Mouse (Mus musculus) Patski (cell line): ENCODE results near the gene Spsb4. TPM values are rescaled to one million over a fixed set of nuclear protein-coding genes. Genes with fewer than 3 reads are reported as not detected.

ENCODE experiments used
- ATAC-seq: fragments of 100-300 bp; one replicate; pipeline ENCODE4 v1.8.0; 2021
- CTCF ChIA-PET: fragments of 350-600 bp; sonication (Branson Sonifier 250); formaldehyde crosslinking; loops from one replicate; lab custom pipeline; 2022; ENCODE audit warnings: inconsistent platforms; lab: Charles Lee
- POLR2A ChIA-PET: fragments of 350-600 bp; sonication (Branson Sonifier 250); formaldehyde crosslinking; loops from one replicate; lab custom pipeline; 2022; ENCODE audit warnings: antibody characterized with exemption, inconsistent platforms; lab: Charles Lee
- DNase-seq: peaks from one replicate; pipeline ENCODE4 v3.0.0-alpha.2; 2011; ENCODE audit warnings: low read depth, low spot score
- H3K27me3 ChIP-seq: fragments of 371-371 bp; one replicate; pipeline ENCODE4 v1.5.1; 2021
- CTCF ChIP-seq: fragments of 100-300 bp; IDR thresholded peaks from one replicate; pipeline ENCODE4 v1.5.1; 2021
- in situ Hi-C: fragments of 300-500 bp; cut with MboI; formaldehyde crosslinking; loops from 3 replicates; pipeline ENCODE4 v1.11.1; 2018; ENCODE audit warnings: low pct_unique_long_range_greater_than_20kb, mixed read lengths
- polyA plus RNA-seq: library from polyadenylated mRNA; unstranded; gene quantifications from one replicate; pipeline ENCODE4 v1.2.3, GENCODE M21; 2021

The Spsb4 gene
- polyA plus RNA-seq, 1 experiment from 2014 or later = 19.0 TPM

- DNase-seq = no peak
- CTCF ChIA-PET = interaction anchor here (1.0 to 1.6 kb wide), 2 partner anchors 10 to 14 kb away, joined by 3 to 5 read pairs; no protein-coding TSS in a partner anchor
- POLR2A ChIA-PET = interaction anchor here (1.4 kb wide), 1 partner anchor 18 kb away, joined by 3 read pairs; no protein-coding TSS in a partner anchor
- no peaks in the 10 kb centered on the region for H3K27me3 ChIP-seq
- no peak for ATAC-seq
- TF ChIP-seq CTCF = no peak
- in situ Hi-C loops = no loop called here
Observed at GRCm38 (mm10) chr9:97041633-97042032, 23.0 kb upstream of the Spsb4 start.

- ATAC-seq = no peak
Observed at GRCm38 (mm10) chr9:97038010-97038409, 19.4 kb upstream of the Spsb4 start.

GRCm38 (mm10) chr9:97036656-97037055 is 18.0 kb upstream of the Spsb4 start:
- POLR2A ChIA-PET = no interaction called here
- ATAC-seq (no peak), DNase-seq (no peak)
- no peak for TF ChIP-seq CTCF
- CTCF ChIA-PET = no interaction called here
- in situ Hi-C loops = no loop called here
- no peaks in the 10 kb centered on the region for H3K27me3 ChIP-seq

More at GRCm38 (mm10) chr9:97038010-97038409, 19.4 kb upstream of the Spsb4 start:
- no peak for TF ChIP-seq CTCF
- CTCF ChIA-PET = no interaction called here
- DNase-seq = no peak
- POLR2A ChIA-PET = no interaction called here
- no peaks in the 10 kb centered on the region for H3K27me3 ChIP-seq
- in situ Hi-C loops = no loop called here

- ChIA-PET CTCF (interaction anchor here (1.3 kb wide), 1 partner anchor 66 kb away, joined by 3 read pairs; no protein-coding TSS in a partner anchor), POLR2A (no interaction called here)
- ATAC-seq (no peak), DNase-seq (no peak)
- TF ChIP-seq CTCF = no peak
- H3K27me3 ChIP-seq = no peaks in the 10 kb centered on the region
- in situ Hi-C loops = loop anchor here (5.0 kb wide), 1 partner anchor 35 kb away; no protein-coding TSS in a partner anchor
Observed at GRCm38 (mm10) chr9:97027361-97027760, 8.7 kb upstream of the Spsb4 start.

GRCm38 (mm10) chr9:97026006-97026405 is 7.4 kb upstream of the Spsb4 start:
- POLR2A ChIA-PET = no interaction called here
- ATAC-seq (no peak), DNase-seq (no peak)
- no peaks in the 10 kb centered on the region for H3K27me3 ChIP-seq
- in situ Hi-C loops = loop anchor here (5.0 kb wide), 1 partner anchor 36 kb away; no protein-coding TSS in a partner anchor
- CTCF ChIA-PET = no interaction called here
- no peak for TF ChIP-seq CTCF

- in situ Hi-C loops = no loop called here
- ATAC-seq = no peak
- ChIA-PET POLR2A (no interaction called here), CTCF (interaction anchor here (1.0 kb wide), 1 partner anchor 56 kb away, joined by 4 read pairs; no protein-coding TSS in a partner anchor)
- H3K27me3 ChIP-seq = no peaks in the 10 kb centered on the region
- no peak for TF ChIP-seq CTCF
- DNase-seq = no peak
Observed at GRCm38 (mm10) chr9:97024451-97024850, 5.8 kb upstream of the Spsb4 start.

- DNase-seq = no peak
- in situ Hi-C loops = no loop called here
- CTCF ChIA-PET = no interaction called here
- no peaks in the 10 kb centered on the region for H3K27me3 ChIP-seq
- no peak for ATAC-seq
- no peak for TF ChIP-seq CTCF
- POLR2A ChIA-PET = no interaction called here
Observed at GRCm38 (mm10) chr9:97022948-97023347, 4.3 kb upstream of the Spsb4 start.

- no peak for DNase-seq
- in situ Hi-C loops = no loop called here
- CTCF ChIA-PET = interaction anchor here (1.5 kb wide), 1 partner anchor 106 kb away, joined by 5 read pairs; no protein-coding TSS in a partner anchor
- H3K27me3 ChIP-seq = no peaks in the 10 kb centered on the region
- POLR2A ChIA-PET = no interaction called here
- TF ChIP-seq CTCF = no peak
- ATAC-seq = no peak
Observed at GRCm38 (mm10) chr9:97022371-97022770, 3.7 kb upstream of the Spsb4 start.

GRCm38 (mm10) chr9:97020152-97020551 is 1.5 kb upstream of the Spsb4 start:
- ChIA-PET CTCF (interaction anchor here (1.2 to 2.6 kb wide), 3 partner anchors 54 to 104 kb away, joined by 3 to 7 read pairs (median 5); no protein-coding TSS in a partner anchor), POLR2A (interaction anchor here (1.6 kb wide), 1 partner anchor 65 kb away, joined by 3 read pairs; no protein-coding TSS in a partner anchor)
- in situ Hi-C loops = no loop called here
- no peak for DNase-seq
- TF ChIP-seq CTCF = no peak
- no peaks in the 10 kb centered on the region for H3K27me3 ChIP-seq
- no peak for ATAC-seq

- POLR2A ChIA-PET = interaction anchor here (1.6 kb wide), 1 partner anchor 65 kb away, joined by 3 read pairs; no protein-coding TSS in a partner anchor
- ATAC-seq = no peak
- in situ Hi-C loops = loop anchor here (5.0 kb wide), 1 partner anchor 57 kb away; no protein-coding TSS in a partner anchor
Observed at GRCm38 (mm10) chr9:97019686-97020085, 1.0 kb upstream of the Spsb4 start.

GRCm38 (mm10) chr9:97019231-97019630 is 588 bp upstream of the Spsb4 start:
- ATAC-seq (no peak), DNase-seq (no peak)
- in situ Hi-C loops = loop anchor here (5.0 kb wide), 1 partner anchor 57 kb away; no protein-coding TSS in a partner anchor
- TF ChIP-seq CTCF = no peak
- H3K27me3 ChIP-seq = no peaks in the 10 kb centered on the region
- CTCF ChIA-PET = interaction anchor here (0.9 to 2.6 kb wide), 6 partner anchors 53 to 142 kb away, joined by 3 to 8 read pairs (median 6); no protein-coding TSS in a partner anchor
- POLR2A ChIA-PET = interaction anchor here (0.6 to 1.7 kb wide), 3 partner anchors 62 to 149 kb away, joined by 3 to 7 read pairs (median 6); no protein-coding TSS in a partner anchor

More at GRCm38 (mm10) chr9:97019686-97020085, 1.0 kb upstream of the Spsb4 start:
- CTCF ChIA-PET = interaction anchor here (1.2 to 2.6 kb wide), 3 partner anchors 54 to 103 kb away, joined by 3 to 7 read pairs (median 5); no protein-coding TSS in a partner anchor
- no peak for TF ChIP-seq CTCF
- H3K27me3 ChIP-seq = no peaks in the 10 kb centered on the region
- DNase-seq = no peak
